Mouse (Mus musculus) midbrain, embryonic 13.5 days (tissue): ENCODE data around the gene Cdrt4. TPM values are rescaled to one million over a fixed set of nuclear protein-coding genes. Genes with fewer than 3 reads are reported as not detected.

Experiments
- ATAC-seq: fragments of 200-750 bp; cut with Nextera tagmentation; 2 replicates; pipeline ENCODE4 v1.8.0; 2017; ENCODE audit warnings: mild to moderate bottlenecking, moderate TSS enrichment, moderate library complexity
- H3K27ac ChIP-seq: fragments of 300-500 bp; sonication (generic); 2 replicates; pipeline ENCODE4 v1.5.1; 2015; ENCODE audit warnings: inconsistent platforms, mild to moderate bottlenecking, moderate library complexity
- H3K27me3 ChIP-seq: fragments of 300-500 bp; sonication (generic); 2 replicates; pipeline ENCODE4 v1.6.1; 2015; ENCODE audit warnings: mild to moderate bottlenecking, inconsistent platforms
- H3K36me3 ChIP-seq: fragments of 300-500 bp; sonication (generic); 2 replicates; pipeline ENCODE4 v1.6.1; 2015; ENCODE audit warnings: mild to moderate bottlenecking, inconsistent platforms
- H3K4me1 ChIP-seq: fragments of 300-500 bp; sonication (generic); replicated peaks from 2 replicates; pipeline ENCODE4 v1.6.1; 2015; ENCODE audit warnings: inconsistent platforms
- H3K4me2 ChIP-seq: fragments of 300-500 bp; sonication (generic); replicated peaks from 2 replicates; pipeline ENCODE4 v1.6.1; 2015; ENCODE audit warnings: moderate library complexity, mild to moderate bottlenecking, inconsistent platforms
- H3K4me3 ChIP-seq: fragments of 300-500 bp; sonication (generic); replicated peaks from 2 replicates; pipeline ENCODE4 v1.5.1; 2015; ENCODE audit warnings: mild to moderate bottlenecking, inconsistent platforms
- H3K9ac ChIP-seq: fragments of 300-500 bp; sonication (generic); replicated peaks from 2 replicates; pipeline ENCODE4 v1.6.1; 2015; ENCODE audit warnings: mild to moderate bottlenecking, inconsistent platforms
- H3K9me3 ChIP-seq: fragments of 300-500 bp; sonication (generic); 2 replicates; pipeline ENCODE4 v1.6.1; 2016; ENCODE audit warnings: mild to moderate bottlenecking, inconsistent platforms
- WGBS: fragments of 180-500 bp; shearing (Covaris S2); methylation state at CpG from one replicate; pipeline ENCODE4 v1.1.7; 2015; 5-methylcytosine and 5-hydroxymethylcytosine counted together
- polyA plus RNA-seq: library from polyadenylated mRNA; unstranded; fragments of >200 nt; fragmentation: Nextera tagmentation; extraction: Ambion mirVana; gene quantifications from 2 replicates; pipeline ENCODE4 v1.2.1, GENCODE M21; 2015

The Cdrt4 gene
- polyA plus RNA-seq, 1 experiment from 2014 or later, result not detected

DNA sequence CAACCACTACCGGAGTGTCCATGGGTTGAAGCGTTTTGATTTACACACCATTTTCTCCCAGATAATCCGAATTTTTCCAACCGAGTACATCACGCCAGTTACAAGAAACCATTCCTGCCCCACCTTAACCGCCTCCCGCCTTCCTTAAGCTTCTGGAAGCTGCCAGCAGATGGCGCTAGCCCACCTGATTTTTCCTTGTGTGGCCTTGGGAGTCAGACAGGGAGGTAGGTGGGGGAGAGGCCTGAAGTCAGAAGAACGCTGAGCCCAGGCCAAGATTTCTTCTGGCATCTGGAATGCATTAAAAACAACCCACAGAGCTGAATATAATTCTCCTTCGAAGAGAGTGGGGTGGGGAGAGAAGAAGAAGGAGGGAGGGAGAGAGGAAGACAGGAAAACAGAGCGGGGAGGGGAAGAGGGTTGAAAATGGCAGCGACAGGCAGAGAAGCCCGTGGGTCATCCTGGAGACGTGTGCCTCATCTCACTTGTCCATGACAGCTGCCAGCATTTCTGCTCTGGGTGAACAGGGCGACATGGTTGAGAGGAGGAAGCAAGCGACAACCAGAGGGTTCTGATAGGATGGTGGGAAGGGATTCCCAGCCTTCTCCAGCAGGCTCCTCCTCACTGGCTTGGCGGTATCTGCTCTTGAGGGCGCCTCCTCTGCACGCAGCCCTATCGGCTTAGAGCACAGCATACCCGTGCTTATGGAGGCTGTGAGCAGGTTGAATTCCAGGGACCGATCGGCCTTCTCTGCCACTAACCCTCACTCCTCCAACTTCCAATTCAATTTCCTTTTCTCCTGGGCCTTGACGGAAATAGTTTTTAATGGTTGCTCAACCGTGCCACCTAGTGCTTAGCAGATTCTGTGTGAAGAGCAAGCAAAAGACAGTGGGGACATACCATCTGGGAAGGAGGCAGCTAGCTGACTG, 29.7 kb upstream of the Cdrt4 start:
- peak overlapping the region; percentile 40 for H3K4me2 ChIP-seq
- no peak overlapping the region for H3K27ac ChIP-seq
- H3K4me3 ChIP-seq, result peak overlapping the region; percentile 32
- H3K36me3 ChIP-seq, result no peaks in the 10 kb centered on the region
- H3K27me3 ChIP-seq, result no peaks in the 10 kb centered on the region
- no peak overlapping the region for H3K9ac ChIP-seq
- peak; percentile 91 for ATAC-seq
- WGBS, result 32% methylated on average over 25 of the region's 25 CpGs
- peaks cover 7% of the 10 kb centered on the region; the same call in 1 of the 2 replicates for H3K4me1 ChIP-seq
- no peaks in the 10 kb centered on the region for H3K9me3 ChIP-seq

DNA sequence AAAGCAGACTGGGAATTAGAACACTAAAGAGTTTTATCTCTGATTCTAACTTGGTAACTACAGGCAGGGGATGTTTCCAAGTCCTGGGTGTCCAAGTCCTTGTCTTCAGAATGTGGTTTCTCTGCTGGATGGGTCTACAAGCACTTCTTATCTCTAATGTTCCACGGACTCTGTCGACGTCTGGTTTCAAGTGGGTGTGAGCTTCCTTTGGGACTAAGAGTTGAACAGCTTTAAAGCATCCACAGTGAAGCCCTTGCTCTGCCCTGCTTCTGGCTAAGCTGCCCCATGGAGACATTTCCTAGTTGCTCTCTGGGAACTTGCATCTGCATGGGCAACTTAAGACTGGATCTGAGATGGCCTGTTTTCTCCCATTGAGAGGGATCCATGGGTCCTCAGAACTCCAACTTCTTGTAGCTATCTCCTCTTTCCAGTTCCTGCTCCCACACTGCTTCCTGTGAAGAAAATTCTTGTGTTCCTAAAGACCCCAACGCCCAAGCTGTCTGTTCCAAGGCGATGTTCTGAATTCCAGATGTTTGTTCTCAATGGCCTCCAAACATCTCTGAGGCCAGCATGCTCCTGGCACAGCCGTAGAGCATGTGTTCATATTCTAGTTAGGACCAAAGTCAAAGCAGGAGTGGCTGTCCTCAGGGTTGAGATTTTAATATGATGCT, 26.8 kb upstream of the Cdrt4 start:
- Histone ChIP-seq H3K27ac (no peak overlapping the region), H3K36me3 (no peaks in the 10 kb centered on the region), H3K9ac (no peak overlapping the region), H3K4me3 (no peak overlapping the region), H3K9me3 (0 out of 2 replicates have a peak, but pooled peaks cover 3% of the 10 kb centered on the region), H3K4me2 (no peak overlapping the region), H3K4me1 (peaks cover 7% of the 10 kb centered on the region; the same call in 1 of the 2 replicates), H3K27me3 (no peaks in the 10 kb centered on the region)
- WGBS, result 91% methylated on average over 6 of the region's 6 CpGs
- ATAC-seq, result no peak

DNA sequence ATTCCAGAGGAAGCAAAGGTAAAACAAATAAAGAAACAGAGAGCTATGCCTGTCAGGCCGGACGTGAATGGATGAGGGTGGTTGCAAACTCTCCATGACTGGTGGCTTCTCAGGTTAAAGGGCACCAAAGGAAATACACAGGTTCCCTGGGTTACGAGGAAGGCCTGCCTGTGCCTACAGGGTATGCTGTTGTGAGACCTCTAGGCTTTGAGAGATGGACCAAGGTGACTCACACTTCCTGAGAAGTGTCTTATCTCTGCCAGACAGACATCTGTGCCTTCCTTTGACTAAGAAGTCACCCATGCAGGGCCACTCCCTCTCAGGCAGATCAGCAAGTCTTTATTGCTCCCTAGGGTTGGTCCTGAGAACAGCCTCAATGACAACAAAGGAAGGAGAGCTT, 21.2 kb upstream of the Cdrt4 start:
- Histone ChIP-seq H3K27ac (no peak overlapping the region), H3K9me3 (0 out of 2 replicates have a peak, but pooled peaks cover 3% of the 10 kb centered on the region), H3K4me1 (no peaks in the 10 kb centered on the region), H3K27me3 (no peaks in the 10 kb centered on the region), H3K9ac (no peak overlapping the region), H3K4me3 (no peak overlapping the region), H3K36me3 (no peaks in the 10 kb centered on the region), H3K4me2 (no peak overlapping the region)
- ATAC-seq, result no peak
- WGBS, result 80% methylated on average over 3 of the region's 3 CpGs

DNA sequence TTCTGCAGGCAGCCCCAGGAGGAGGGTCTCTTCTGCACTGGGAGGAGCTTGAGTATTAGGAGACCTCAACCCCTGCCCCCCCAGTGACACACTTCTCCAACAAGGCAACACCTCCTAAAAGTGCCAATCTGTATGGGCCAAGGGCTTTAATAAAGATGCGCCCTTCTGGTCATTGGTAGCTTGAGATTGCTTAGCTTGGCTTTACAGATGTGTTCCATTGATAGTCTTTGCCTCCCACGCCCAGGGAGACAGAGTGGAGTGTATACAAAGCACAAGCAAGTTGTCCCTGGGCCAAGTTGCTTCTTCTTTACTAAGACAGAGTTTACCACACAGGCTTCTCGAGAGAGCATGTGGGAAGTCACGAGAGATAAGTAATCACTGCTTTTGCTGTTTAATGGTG, 20.4 kb upstream of the Cdrt4 start:
- Histone ChIP-seq H3K4me3 (no peak overlapping the region), H3K9me3 (0 out of 2 replicates have a peak, but pooled peaks cover 3% of the 10 kb centered on the region), H3K4me2 (no peak overlapping the region), H3K27ac (no peak overlapping the region), H3K36me3 (no peaks in the 10 kb centered on the region), H3K4me1 (no peaks in the 10 kb centered on the region), H3K27me3 (no peaks in the 10 kb centered on the region), H3K9ac (no peak overlapping the region)
- ATAC-seq, result no peak
- WGBS, result 86% methylated on average over 4 of the region's 4 CpGs

DNA sequence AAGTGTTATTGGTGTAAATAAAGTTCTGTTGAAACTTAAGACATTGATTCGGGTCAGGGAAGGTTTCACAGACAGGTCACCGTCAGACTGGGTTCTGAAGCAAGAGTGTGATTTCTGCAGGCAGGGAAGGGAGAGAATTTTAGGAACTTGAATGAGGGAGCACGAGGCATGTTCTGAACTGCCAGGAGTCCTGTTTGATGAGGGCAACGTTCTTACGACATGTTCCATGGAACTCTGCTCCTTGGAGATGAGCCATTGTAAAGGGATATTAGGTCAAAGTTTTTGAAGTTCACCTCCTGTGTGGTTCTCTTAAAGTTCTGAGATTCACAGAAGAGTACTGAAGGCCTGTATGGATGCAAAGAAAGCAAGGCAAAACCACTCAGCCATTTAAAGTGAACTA, 19.9 kb upstream of the Cdrt4 start:
- Histone ChIP-seq H3K4me1 (no peaks in the 10 kb centered on the region), H3K9me3 (0 out of 2 replicates have a peak, but pooled peaks cover 3% of the 10 kb centered on the region), H3K4me2 (no peak overlapping the region), H3K9ac (no peak overlapping the region), H3K4me3 (no peak overlapping the region), H3K27ac (no peak overlapping the region), H3K36me3 (no peaks in the 10 kb centered on the region), H3K27me3 (no peaks in the 10 kb centered on the region)
- WGBS, result 94% methylated on average over 5 of the region's 5 CpGs
- no peak for ATAC-seq

DNA sequence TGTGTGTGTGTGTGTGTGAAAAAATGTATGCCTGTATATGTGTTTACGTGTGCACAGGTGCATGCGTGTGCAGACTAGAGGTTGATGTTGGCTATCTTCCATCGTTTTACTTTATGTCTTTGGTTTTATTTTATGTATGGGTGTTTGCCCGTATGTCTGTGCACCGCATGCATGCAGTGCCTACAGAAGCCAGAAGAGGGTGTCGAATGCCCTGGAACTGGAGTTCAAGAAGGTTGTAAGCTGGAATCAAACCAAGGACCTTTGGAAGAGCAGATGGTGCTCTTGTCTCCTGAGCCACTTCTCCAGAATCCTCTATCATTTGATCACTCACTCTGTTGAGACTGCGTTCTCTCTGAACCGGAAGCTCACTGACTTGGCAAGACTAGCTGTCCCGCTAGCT, 17.9 kb upstream of the Cdrt4 start:
- Histone ChIP-seq H3K27me3 (no peaks in the 10 kb centered on the region), H3K36me3 (no peaks in the 10 kb centered on the region), H3K4me1 (no peaks in the 10 kb centered on the region), H3K9ac (no peak overlapping the region), H3K9me3 (no peaks in the 10 kb centered on the region), H3K4me3 (no peak overlapping the region), H3K4me2 (no peak overlapping the region), H3K27ac (no peak overlapping the region)
- ATAC-seq, result no peak
- WGBS, result 90% methylated on average over 9 of the region's 9 CpGs

DNA sequence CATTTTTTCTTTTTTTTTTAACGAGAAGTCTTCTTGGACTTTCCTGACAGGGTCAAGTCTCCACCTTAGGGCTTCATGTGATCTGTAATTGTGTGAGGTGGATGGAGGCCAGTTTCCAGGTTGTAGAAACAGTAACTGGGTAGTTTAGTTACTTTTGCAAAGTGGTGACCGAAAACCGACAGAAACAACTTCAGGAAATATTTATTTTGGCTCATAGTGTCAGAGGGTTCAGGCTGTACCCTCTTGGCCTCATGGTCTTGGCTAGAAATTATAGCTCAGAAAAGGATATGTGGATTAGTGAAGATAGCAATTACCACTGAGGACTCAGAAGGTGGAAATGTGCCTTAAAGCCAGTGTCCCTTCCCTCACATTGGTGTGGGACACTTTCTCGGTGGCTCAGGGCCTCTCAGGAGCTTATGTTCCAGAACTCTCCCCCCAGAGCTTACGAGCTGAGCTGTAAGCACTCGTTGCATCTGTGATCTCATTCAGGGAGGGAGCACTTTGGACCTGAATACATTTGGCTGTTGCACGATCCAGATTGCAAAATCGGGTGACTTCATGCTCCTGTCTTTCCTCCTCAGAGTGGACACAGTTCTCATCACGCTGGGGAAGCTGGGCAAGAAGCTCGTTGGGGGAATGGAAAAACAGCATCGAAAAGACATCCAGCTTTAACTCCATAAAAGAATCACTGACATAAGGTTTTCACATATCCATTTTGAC, 16.0 kb upstream of the Cdrt4 start:
- 87% methylated on average over 11 of the region's 11 CpGs for WGBS
- H3K4me1 ChIP-seq, result no peaks in the 10 kb centered on the region
- no peak overlapping the region for H3K4me3 ChIP-seq

DNA sequence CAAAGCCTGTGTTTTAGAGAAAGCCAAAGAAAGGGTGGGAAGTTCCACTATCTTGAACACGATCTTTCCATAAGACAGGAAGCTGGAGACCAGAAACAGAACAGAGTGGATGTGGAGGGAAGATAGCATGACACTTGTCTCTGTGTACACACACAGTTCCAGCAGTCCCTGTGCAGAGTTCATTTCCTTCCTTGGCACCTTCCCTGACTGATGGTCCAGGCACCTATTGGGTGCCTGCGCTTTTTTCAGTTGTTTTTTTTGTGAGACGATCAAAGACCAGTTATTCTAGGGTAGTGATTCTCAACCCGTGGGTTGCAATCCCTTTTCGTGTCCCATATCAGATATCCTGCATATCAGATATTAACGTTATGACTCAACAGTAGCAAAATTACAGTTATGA, 13.0 kb upstream of the Cdrt4 start:
- H3K36me3 ChIP-seq, result no peaks in the 10 kb centered on the region

More for the DNA sequence above, 16.0 kb upstream of the Cdrt4 start:
- Histone ChIP-seq H3K9ac (no peak overlapping the region), H3K4me2 (no peak overlapping the region), H3K9me3 (no peaks in the 10 kb centered on the region), H3K27me3 (no peaks in the 10 kb centered on the region), H3K27ac (no peak overlapping the region), H3K36me3 (no peaks in the 10 kb centered on the region)
- ATAC-seq, result no peak

DNA sequence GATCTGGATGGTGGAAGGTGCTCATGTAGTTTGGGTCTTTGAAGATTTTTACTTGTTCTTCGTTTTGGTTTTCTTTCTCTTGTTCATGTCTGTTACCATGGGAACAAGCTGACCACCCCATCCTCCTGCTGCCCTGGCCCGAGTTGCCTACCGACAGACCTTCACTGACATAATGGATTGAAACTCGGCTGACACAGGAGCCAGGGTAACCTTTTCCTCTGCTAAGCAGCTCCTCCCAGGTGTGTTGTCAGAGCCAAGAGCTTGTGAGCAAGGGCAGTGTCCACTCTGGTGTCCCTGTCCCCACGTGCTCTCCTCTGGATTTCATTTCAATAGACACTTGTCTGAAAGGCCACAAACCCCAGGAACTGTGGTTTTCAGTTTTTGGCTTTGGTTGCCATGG, 12.1 kb upstream of the Cdrt4 start:
- H3K27me3 ChIP-seq, result no peaks in the 10 kb centered on the region
- H3K4me2 ChIP-seq, result no peak overlapping the region
- H3K27ac ChIP-seq, result no peak overlapping the region
- no peak for ATAC-seq
- 68% methylated on average over 5 of the region's 5 CpGs for WGBS
- H3K9ac ChIP-seq, result no peak overlapping the region
- no peaks in the 10 kb centered on the region for H3K4me1 ChIP-seq
- H3K36me3 ChIP-seq, result no peaks in the 10 kb centered on the region
- no peaks in the 10 kb centered on the region for H3K9me3 ChIP-seq
- H3K4me3 ChIP-seq, result no peak overlapping the region

More for the DNA sequence above, 13.0 kb upstream of the Cdrt4 start:
- Histone ChIP-seq H3K9me3 (no peaks in the 10 kb centered on the region), H3K4me3 (no peak overlapping the region), H3K27me3 (no peaks in the 10 kb centered on the region), H3K27ac (no peak overlapping the region), H3K9ac (no peak overlapping the region), H3K4me1 (no peaks in the 10 kb centered on the region), H3K4me2 (no peak overlapping the region)
- no peak for ATAC-seq
- WGBS, result 88% methylated on average over 6 of the region's 6 CpGs

DNA sequence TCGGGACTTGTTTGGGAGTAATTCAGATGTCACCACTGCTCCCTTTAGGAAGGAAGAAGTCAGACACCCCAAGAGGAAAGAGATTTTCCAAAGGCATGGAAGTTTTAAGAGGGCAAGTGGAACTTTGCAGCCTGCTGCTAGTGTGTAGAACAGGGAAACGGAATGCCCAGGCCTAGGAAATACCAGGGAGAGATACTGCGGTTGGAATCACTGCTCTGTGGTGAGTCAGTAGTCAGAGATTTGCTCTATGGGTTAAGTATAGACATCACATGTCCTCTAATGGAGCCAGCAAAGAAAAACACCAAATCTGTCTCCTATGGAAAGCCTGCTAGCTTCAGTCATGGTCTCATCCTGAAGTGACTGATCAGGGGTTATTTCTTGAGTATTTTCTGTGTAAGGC, 10.8 kb upstream of the Cdrt4 start:
- ATAC-seq, result no peak
- H3K4me3 ChIP-seq, result no peak overlapping the region
- H3K9ac ChIP-seq, result no peak overlapping the region
- H3K4me1 ChIP-seq, result no peaks in the 10 kb centered on the region
- H3K4me2 ChIP-seq, result no peak overlapping the region
- H3K27ac ChIP-seq, result no peak overlapping the region
- WGBS, result 93% methylated on average over 3 of the region's 3 CpGs
- no peaks in the 10 kb centered on the region for H3K36me3 ChIP-seq
- no peaks in the 10 kb centered on the region for H3K27me3 ChIP-seq
- no peaks in the 10 kb centered on the region for H3K9me3 ChIP-seq

DNA sequence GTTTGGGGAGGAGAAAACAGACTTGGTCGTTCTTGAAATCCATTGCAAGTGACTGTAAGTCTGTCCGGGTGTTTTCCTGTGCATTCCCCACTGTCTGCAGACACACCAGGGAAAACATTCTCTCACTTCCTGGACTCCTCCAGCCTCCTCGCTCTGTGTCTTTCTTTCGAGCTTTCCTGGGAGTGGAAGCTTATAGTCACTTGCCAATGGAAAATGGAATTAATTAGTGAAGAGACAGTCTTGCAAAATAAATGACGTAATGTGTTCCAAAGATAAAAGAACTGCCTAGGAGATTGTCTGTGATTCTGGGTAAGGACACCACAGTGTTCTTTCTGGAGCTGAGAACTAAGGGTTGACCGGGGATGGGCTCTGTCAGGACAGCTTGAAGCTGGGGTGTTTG, 7.5 kb upstream of the Cdrt4 start:
- ATAC-seq, result no peak
- H3K36me3 ChIP-seq, result no peaks in the 10 kb centered on the region
- WGBS, result 83% methylated on average over 6 of the region's 6 CpGs
- no peaks in the 10 kb centered on the region for H3K27me3 ChIP-seq
- H3K4me1 ChIP-seq, result no peaks in the 10 kb centered on the region
- H3K9me3 ChIP-seq, result no peaks in the 10 kb centered on the region
- no peak overlapping the region for H3K27ac ChIP-seq
- H3K9ac ChIP-seq, result no peak overlapping the region
- H3K4me2 ChIP-seq, result no peak overlapping the region
- H3K4me3 ChIP-seq, result no peak overlapping the region

DNA sequence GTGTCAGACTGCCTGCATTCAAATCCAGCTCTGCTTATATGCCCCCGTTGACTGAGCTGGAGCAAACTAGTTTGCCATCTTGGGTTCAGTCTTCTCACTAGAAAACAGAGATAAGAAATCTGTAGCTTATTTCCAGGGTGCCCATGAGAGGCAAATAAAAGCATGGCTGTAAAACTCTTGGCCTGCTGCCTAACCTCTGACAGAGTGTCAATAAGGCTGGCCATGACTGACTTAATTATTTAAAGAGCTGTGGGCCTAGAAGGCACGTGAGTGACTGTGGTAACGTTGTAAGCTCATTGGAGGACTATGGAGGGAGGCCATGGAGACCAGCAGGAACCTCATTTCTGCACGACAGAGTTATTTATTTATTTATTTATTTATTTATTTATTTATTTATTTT, 5.5 kb upstream of the Cdrt4 start:
- Histone ChIP-seq H3K9me3 (no peaks in the 10 kb centered on the region), H3K36me3 (no peaks in the 10 kb centered on the region), H3K27me3 (no peaks in the 10 kb centered on the region), H3K9ac (no peak overlapping the region), H3K27ac (no peak overlapping the region), H3K4me1 (no peaks in the 10 kb centered on the region), H3K4me2 (no peak overlapping the region), H3K4me3 (no peak overlapping the region)
- WGBS, result 74% methylated on average over 4 of the region's 4 CpGs
- ATAC-seq, result no peak
